Mouse (Mus musculus) cerebellum, adult 2 months (tissue): ENCODE measurements around the gene Hltf. TPM values are rescaled to one million over a fixed set of nuclear protein-coding genes. Genes with fewer than 3 reads are reported as not detected.

Source experiments
- DNase-seq, 2 experiments: peaks; one replicate each; pipeline ENCODE4 v3.0.0; 2021
- H3K27ac ChIP-seq: fragments of 200-500 bp; 2 replicates; pipeline ENCODE4 v1.5.1; 2012; ENCODE audit warnings: low read length, control low read depth, inconsistent platforms; ENCODE audit not compliant: insufficient read depth
- H3K27me3 ChIP-seq: fragments of 200-500 bp; 2 replicates; pipeline ENCODE4 v1.6.1; 2012; ENCODE audit warnings: inconsistent platforms, mild to moderate bottlenecking, low read length, moderate library complexity; ENCODE audit not compliant: control insufficient read depth, insufficient read depth
- H3K4me1 ChIP-seq: fragments of 200-500 bp; 2 replicates; pipeline ENCODE4 v1.6.1; 2011; ENCODE audit warnings: low read length; ENCODE audit not compliant: control insufficient read depth, insufficient read depth
- H3K4me3 ChIP-seq: fragments of 200-500 bp; replicated peaks from 2 replicates; pipeline ENCODE3; 2011; ENCODE audit warnings: mild to moderate bottlenecking, low read depth, low read length, control low read depth; ENCODE audit not compliant: insufficient read depth
- CTCF ChIP-seq: fragments of 200-500 bp; IDR thresholded peaks from 2 replicates; pipeline ENCODE4 v1.5.1; 2011; ENCODE audit warnings: low read depth, mild to moderate bottlenecking, control low read depth, low read length, moderate library complexity, borderline replicate concordance; ENCODE audit not compliant: insufficient read depth
- POLR2A ChIP-seq: fragments of 200-500 bp; IDR thresholded peaks from 2 replicates; pipeline ENCODE4 v1.6.1; 2011; ENCODE audit warnings: low read length, control low read depth, borderline replicate concordance; ENCODE audit not compliant: insufficient read depth
- WGBS: fragments of 180-500 bp; shearing (Covaris S2); methylation state at CpG from one replicate; pipeline ENCODE4 v1.1.7; 2018; 5-methylcytosine and 5-hydroxymethylcytosine counted together
- polyA plus RNA-seq: library from polyadenylated mRNA; depleted of rRNA; stranded (reverse); fragments of >200 nt; gene quantifications from 2 replicates; pipeline ENCODE4 v1.2.3, GENCODE M21; 2012

Hltf gene
- polyA plus RNA-seq, 1 experiment: 16.3 TPM

GRCm38 (mm10) chr3:20058197-20058541 lies 558 bp downstream of the Hltf start:
- no peak for TF ChIP-seq POLR2A
- no peak for TF ChIP-seq CTCF
- DNase-seq: no peak
- no peaks in the 10 kb centered on the region; the same call in 1 of the 2 replicates for H3K4me1 ChIP-seq
- peak overlapping the region; percentile 83 for H3K4me3 ChIP-seq
- WGBS: 2% methylated on average over 8 of the region's 9 CpGs
- H3K27me3 ChIP-seq: no peaks in the 10 kb centered on the region
- H3K27ac ChIP-seq: no peak overlapping the region; the same call in 1 of the 2 replicates

DNA sequence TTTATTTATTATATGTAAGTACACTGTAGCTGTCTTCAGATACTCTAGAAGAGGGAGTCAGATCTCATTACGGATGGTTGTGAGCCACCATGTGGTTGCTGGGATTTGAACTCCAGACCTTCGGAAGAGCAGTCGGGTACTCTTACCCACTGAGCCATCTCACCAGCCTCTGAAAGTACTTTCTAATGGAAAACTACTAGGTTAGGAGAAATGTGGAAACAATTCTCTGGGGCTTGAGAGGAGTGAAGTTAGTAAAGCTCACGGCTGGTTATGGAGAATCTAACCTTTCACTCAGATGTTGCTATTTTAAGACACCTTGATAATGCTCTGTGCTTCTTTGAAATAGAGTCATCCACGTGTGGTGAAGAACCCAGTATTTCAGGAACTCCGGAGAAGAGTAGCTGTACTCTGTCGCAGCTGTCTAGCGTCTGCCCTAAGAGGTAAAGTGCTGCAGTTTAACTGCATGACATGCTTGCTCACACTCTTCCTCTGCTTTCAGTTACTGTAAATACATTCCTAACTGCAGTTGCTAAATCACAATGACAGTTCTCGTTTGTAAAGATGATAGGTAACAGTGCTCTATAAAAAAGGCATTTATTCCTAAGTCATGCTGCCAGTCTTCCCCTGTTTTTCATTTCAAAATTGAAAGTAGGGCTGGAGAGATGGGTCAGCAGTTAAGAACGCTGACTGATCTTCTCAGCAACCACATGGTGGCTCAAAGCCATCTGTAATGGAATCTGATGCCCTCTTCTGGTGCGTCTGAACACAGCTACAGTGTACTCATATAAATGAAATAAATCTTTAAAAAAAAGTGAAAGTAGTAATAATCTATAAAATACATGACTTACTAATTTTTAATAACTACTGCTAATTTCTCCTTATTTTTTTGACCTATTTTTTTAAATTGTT lies 18.8 kb downstream of the Hltf start:
- 81% methylated on average over 11 of the region's 11 CpGs for WGBS
- DNase-seq: no peak
- TF ChIP-seq CTCF: 0 out of 2 replicates have a peak, but pooled peaks have one; percentile 6
- no peak for TF ChIP-seq POLR2A

GRCm38 (mm10) chr3:20082161-20082560 lies 24.6 kb downstream of the Hltf start:
- no peak for DNase-seq
- WGBS: 85% methylated on average over 3 of the region's 3 CpGs
- no peak for TF ChIP-seq CTCF
- no peak for TF ChIP-seq POLR2A

More for the DNA sequence above, 18.8 kb downstream of the Hltf start:
- no peaks in the 10 kb centered on the region for H3K4me1 ChIP-seq
- H3K27me3 ChIP-seq: no peaks in the 10 kb centered on the region
- H3K27ac ChIP-seq: no peak overlapping the region
- no peak overlapping the region for H3K4me3 ChIP-seq

DNA sequence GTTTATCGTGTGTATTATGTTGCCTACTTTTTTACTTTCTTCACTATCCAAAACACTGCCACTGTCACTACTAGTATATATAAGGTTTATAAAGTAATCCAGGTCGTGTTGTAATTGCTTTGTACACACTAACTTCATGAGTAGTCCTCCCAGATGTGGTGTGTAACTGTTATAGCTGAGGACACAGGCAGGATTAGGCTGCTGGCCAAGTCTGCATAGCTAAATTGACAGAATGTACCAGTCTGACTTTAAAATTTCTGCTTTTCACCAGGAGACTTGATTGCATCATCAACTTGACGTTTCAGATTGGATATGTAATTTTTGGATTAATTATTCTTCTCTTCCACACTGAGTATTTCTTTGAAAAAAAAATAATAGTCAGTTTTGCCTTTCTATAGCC lies 46.2 kb downstream of the Hltf start:
- no peaks in the 10 kb centered on the region for H3K27me3 ChIP-seq
- H3K4me3 ChIP-seq: no peak overlapping the region
- DNase-seq: no peak
- TF ChIP-seq CTCF (no peak), POLR2A (no peak)
- 76% methylated on average over 3 of the region's 3 CpGs for WGBS
- no peaks in the 10 kb centered on the region for H3K4me1 ChIP-seq
- H3K27ac ChIP-seq: no peak overlapping the region

More at GRCm38 (mm10) chr3:20082161-20082560, 24.6 kb downstream of the Hltf start:
- no peaks in the 10 kb centered on the region for H3K4me1 ChIP-seq
- no peaks in the 10 kb centered on the region for H3K27me3 ChIP-seq
- no peak overlapping the region for H3K4me3 ChIP-seq
- no peak overlapping the region for H3K27ac ChIP-seq

DNA sequence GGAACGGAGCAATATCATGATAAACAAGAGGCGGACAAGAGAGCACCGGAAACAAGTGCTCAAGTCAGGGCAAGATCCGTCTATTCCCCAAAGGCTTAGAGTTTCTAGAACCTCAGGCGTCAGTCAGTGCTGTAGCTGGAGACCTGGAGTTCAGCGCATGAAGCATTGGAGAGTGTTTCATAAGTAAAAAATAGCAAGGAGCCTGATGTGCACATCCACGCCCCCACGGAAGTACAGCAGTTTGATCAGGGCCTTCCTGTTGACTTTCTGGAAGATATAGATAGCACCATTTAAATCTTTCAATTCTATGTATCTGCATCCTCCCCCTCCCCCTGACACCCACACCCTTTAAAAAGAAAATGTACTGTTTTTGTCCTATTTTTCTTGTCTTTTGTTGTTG lies 46.7 kb downstream of the Hltf start:
- no peak for TF ChIP-seq CTCF
- TF ChIP-seq POLR2A: no peak
- 90% methylated on average over 8 of the region's 8 CpGs for WGBS
- H3K27me3 ChIP-seq: no peaks in the 10 kb centered on the region

GRCm38 (mm10) chr3:20104776-20105175 lies 47.2 kb downstream of the Hltf start:
- no peaks in the 10 kb centered on the region for H3K4me1 ChIP-seq
- TF ChIP-seq POLR2A (no peak), CTCF (no peak)
- H3K27me3 ChIP-seq: no peaks in the 10 kb centered on the region
- no peak overlapping the region for H3K4me3 ChIP-seq
- DNase-seq: no peak
- WGBS: 92% methylated on average over 2 of the region's 2 CpGs
- no peak overlapping the region for H3K27ac ChIP-seq

More for the DNA sequence above, 46.7 kb downstream of the Hltf start:
- no peaks in the 10 kb centered on the region for H3K4me1 ChIP-seq
- no peak overlapping the region for H3K4me3 ChIP-seq
- DNase-seq: no peak
- no peak overlapping the region for H3K27ac ChIP-seq

DNA sequence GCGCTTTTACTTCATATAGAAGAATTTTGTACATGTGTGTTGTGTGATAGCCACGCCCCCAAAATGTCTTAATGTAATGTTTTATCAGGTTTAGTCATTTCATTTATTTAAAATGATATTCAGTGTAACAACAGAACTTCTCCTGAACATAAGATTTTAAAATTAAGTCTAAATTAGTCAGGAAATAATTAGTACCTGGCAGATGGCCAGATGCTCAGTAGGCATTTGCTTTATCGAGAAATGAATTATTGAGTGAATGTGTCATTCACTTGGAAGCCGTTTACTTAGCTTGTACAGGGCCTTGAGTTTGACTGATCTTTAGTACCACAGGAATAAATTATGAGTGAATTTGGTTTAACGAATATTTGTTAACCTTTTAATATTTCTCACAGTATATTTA lies 51.3 kb downstream of the Hltf start:
- no peak for DNase-seq
- Histone ChIP-seq H3K27me3 (no peaks in the 10 kb centered on the region), H3K27ac (no peak overlapping the region), H3K4me3 (no peak overlapping the region), H3K4me1 (no peaks in the 10 kb centered on the region)
- TF ChIP-seq POLR2A: no peak
- TF ChIP-seq CTCF: no peak
- WGBS: 59% methylated on average over 5 of the region's 5 CpGs

- WGBS: 93% methylated on average over 2 of the region's 2 CpGs
- TF ChIP-seq POLR2A (no peak), CTCF (no peak)
- Histone ChIP-seq H3K27me3 (no peaks in the 10 kb centered on the region), H3K27ac (no peak overlapping the region), H3K4me1 (no peaks in the 10 kb centered on the region), H3K4me3 (no peak overlapping the region)
- no peak for DNase-seq
Observed at GRCm38 (mm10) chr3:20111913-20112312, 54.3 kb downstream of the Hltf start.

DNA sequence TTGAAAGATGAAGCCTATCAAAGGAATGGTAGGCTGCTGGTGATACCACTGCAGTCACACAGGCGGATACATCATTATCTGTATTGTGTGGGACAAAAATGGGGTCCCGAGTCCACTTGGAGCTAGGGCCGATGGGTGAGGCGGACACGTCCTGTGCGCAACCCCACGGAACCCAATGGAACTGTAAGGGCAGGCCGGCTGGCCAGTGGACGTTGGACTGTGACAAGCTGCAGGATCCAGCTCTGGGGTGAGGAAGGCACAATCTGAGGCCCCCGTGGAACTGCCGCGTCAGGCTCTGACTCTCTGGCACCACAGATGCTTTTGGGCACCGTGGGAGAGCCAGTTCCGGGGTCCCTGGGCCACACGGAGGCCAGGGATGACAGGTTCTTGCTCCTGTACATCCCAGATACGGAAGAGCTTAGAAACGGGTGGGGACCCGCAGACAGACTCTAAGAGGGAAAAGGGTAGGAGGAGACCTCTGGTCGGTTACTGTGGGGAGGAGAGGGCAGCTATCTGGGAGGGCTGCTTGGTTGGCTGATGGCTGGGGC lies 61.5 kb downstream of the Hltf start:
- 86% methylated on average over 19 of the region's 19 CpGs for WGBS
- no peak overlapping the region for H3K27ac ChIP-seq
- DNase-seq: no peak

More for the DNA sequence above, 61.5 kb downstream of the Hltf start:
- no peak overlapping the region for H3K4me3 ChIP-seq
- no peaks in the 10 kb centered on the region; the same call in 1 of the 2 replicates for H3K4me1 ChIP-seq
- no peaks in the 10 kb centered on the region for H3K27me3 ChIP-seq
- TF ChIP-seq POLR2A: no peak
- no peak for TF ChIP-seq CTCF
